Mouse (Mus musculus): ENCODE results near the gene L3mbtl4. TPM values are rescaled to one million over a fixed set of nuclear protein-coding genes. Genes with fewer than 3 reads are reported as not detected.

L3mbtl4 gene
- polyA plus RNA-seq, 1 experiment, result not detected

GRCm38 (mm10) chr17:68750513-68750912 is 476.9 kb downstream of the L3mbtl4 start:
- no peaks in the 10 kb centered on the region for H3K4me1 ChIP-seq (ENCODE audit: control insufficient read depth, insufficient read depth, low read length)
- no peak overlapping the region for H3K4me3 ChIP-seq (ENCODE audit: insufficient read depth, low read length)
- H3K27ac ChIP-seq (ENCODE audit: insufficient read depth, low read depth, low read length), result no peak overlapping the region
- TF ChIP-seq CTCF (IDR thresholded peaks at IDR 0.05; ENCODE audit: low read depth, low read length), result no peak
- no peak for TF ChIP-seq POLR2A (IDR thresholded peaks at IDR 0.05; ENCODE audit: borderline replicate concordance, low read depth, low read length)

GRCm38 (mm10) chr17:68753112-68753511 is 479.5 kb downstream of the L3mbtl4 start:
- no peak for TF ChIP-seq POLR2A (IDR thresholded peaks at IDR 0.05; ENCODE audit: borderline replicate concordance, low read depth, low read length)
- TF ChIP-seq CTCF (IDR thresholded peaks at IDR 0.05; ENCODE audit: low read depth, low read length), result no peak
- Histone ChIP-seq H3K4me1 (ENCODE audit: control insufficient read depth, insufficient read depth, low read length) (no peaks in the 10 kb centered on the region), H3K4me3 (ENCODE audit: insufficient read depth, low read length) (no peak overlapping the region), H3K27ac (ENCODE audit: insufficient read depth, low read depth, low read length) (no peak overlapping the region)

GRCm38 (mm10) chr17:68754789-68755188 is 481.2 kb downstream of the L3mbtl4 start:
- TF ChIP-seq CTCF (IDR thresholded peaks at IDR 0.05; ENCODE audit: low read depth, low read length), result no peak
- TF ChIP-seq POLR2A (IDR thresholded peaks at IDR 0.05; ENCODE audit: borderline replicate concordance, low read depth, low read length), result no peak
- H3K4me3 ChIP-seq (ENCODE audit: insufficient read depth, low read length), result no peak overlapping the region
- no peaks in the 10 kb centered on the region for H3K4me1 ChIP-seq (ENCODE audit: control insufficient read depth, insufficient read depth, low read length)
- no peak overlapping the region for H3K27ac ChIP-seq (ENCODE audit: insufficient read depth, low read depth, low read length)

- TF ChIP-seq CTCF (IDR thresholded peaks at IDR 0.05; ENCODE audit: low read depth, low read length) (no peak), POLR2A (IDR thresholded peaks at IDR 0.05; ENCODE audit: borderline replicate concordance, low read depth, low read length) (no peak)
- no peaks in the 10 kb centered on the region for H3K4me1 ChIP-seq (ENCODE audit: control insufficient read depth, insufficient read depth, low read length)
These were observed 484.8 kb downstream of the L3mbtl4 start for GRCm38 (mm10) chr17:68758428-68758827.

GRCm38 (mm10) chr17:68758936-68759335 is 485.3 kb downstream of the L3mbtl4 start:
- Histone ChIP-seq H3K4me3 (ENCODE audit: insufficient read depth, low read length) (no peak overlapping the region), H3K4me1 (ENCODE audit: control insufficient read depth, insufficient read depth, low read length) (no peaks in the 10 kb centered on the region), H3K27ac (ENCODE audit: insufficient read depth, low read depth, low read length) (no peak overlapping the region)
- no peak for TF ChIP-seq CTCF (IDR thresholded peaks at IDR 0.05; ENCODE audit: low read depth, low read length)
- no peak for TF ChIP-seq POLR2A (IDR thresholded peaks at IDR 0.05; ENCODE audit: borderline replicate concordance, low read depth, low read length)

More at GRCm38 (mm10) chr17:68758428-68758827, 484.8 kb downstream of the L3mbtl4 start:
- Histone ChIP-seq H3K4me3 (ENCODE audit: insufficient read depth, low read length) (no peak overlapping the region), H3K27ac (ENCODE audit: insufficient read depth, low read depth, low read length) (no peak overlapping the region)

GRCm38 (mm10) chr17:68759978-68760377 is 486.4 kb downstream of the L3mbtl4 start:
- Histone ChIP-seq H3K4me1 (ENCODE audit: control insufficient read depth, insufficient read depth, low read length) (no peaks in the 10 kb centered on the region), H3K27ac (ENCODE audit: insufficient read depth, low read depth, low read length) (no peak overlapping the region), H3K4me3 (ENCODE audit: insufficient read depth, low read length) (no peak overlapping the region)
- TF ChIP-seq CTCF (IDR thresholded peaks at IDR 0.05; ENCODE audit: low read depth, low read length), result no peak
- TF ChIP-seq POLR2A (IDR thresholded peaks at IDR 0.05; ENCODE audit: borderline replicate concordance, low read depth, low read length), result no peak

- Histone ChIP-seq H3K4me3 (ENCODE audit: insufficient read depth, low read length) (no peak overlapping the region), H3K4me1 (ENCODE audit: control insufficient read depth, insufficient read depth, low read length) (no peaks in the 10 kb centered on the region), H3K27ac (ENCODE audit: insufficient read depth, low read depth, low read length) (no peak overlapping the region)
- no peak for TF ChIP-seq CTCF (IDR thresholded peaks at IDR 0.05; ENCODE audit: low read depth, low read length)
These were observed 490.8 kb downstream of the L3mbtl4 start for GRCm38 (mm10) chr17:68764329-68764880.

GRCm38 (mm10) chr17:68769561-68769960 is 496.0 kb downstream of the L3mbtl4 start:
- Histone ChIP-seq H3K27ac (ENCODE audit: insufficient read depth, low read depth, low read length) (no peak overlapping the region), H3K4me1 (ENCODE audit: control insufficient read depth, insufficient read depth, low read length) (no peaks in the 10 kb centered on the region), H3K4me3 (ENCODE audit: insufficient read depth, low read length) (no peak overlapping the region)
- TF ChIP-seq POLR2A (IDR thresholded peaks at IDR 0.05; ENCODE audit: borderline replicate concordance, low read depth, low read length) (no peak), CTCF (IDR thresholded peaks at IDR 0.05; ENCODE audit: low read depth, low read length) (no peak)

- Histone ChIP-seq H3K27ac (ENCODE audit: insufficient read depth, low read depth, low read length) (no peak overlapping the region), H3K4me1 (ENCODE audit: control insufficient read depth, insufficient read depth, low read length) (no peaks in the 10 kb centered on the region), H3K4me3 (ENCODE audit: insufficient read depth, low read length) (no peak overlapping the region)
- TF ChIP-seq CTCF (IDR thresholded peaks at IDR 0.05; ENCODE audit: low read depth, low read length) (no peak), POLR2A (IDR thresholded peaks at IDR 0.05; ENCODE audit: borderline replicate concordance, low read depth, low read length) (no peak)
These were observed 497.6 kb downstream of the L3mbtl4 start for GRCm38 (mm10) chr17:68771046-68771750.

- no peak overlapping the region for H3K27ac ChIP-seq (ENCODE audit: insufficient read depth, low read depth, low read length)
- H3K4me1 ChIP-seq (ENCODE audit: control insufficient read depth, insufficient read depth, low read length), result no peaks in the 10 kb centered on the region
- TF ChIP-seq POLR2A (IDR thresholded peaks at IDR 0.05; ENCODE audit: borderline replicate concordance, low read depth, low read length) (no peak), CTCF (IDR thresholded peaks at IDR 0.05; ENCODE audit: low read depth, low read length) (no peak)
- H3K4me3 ChIP-seq (ENCODE audit: insufficient read depth, low read length), result no peak overlapping the region
These were observed 520.1 kb downstream of the L3mbtl4 start for GRCm38 (mm10) chr17:68793741-68794140.
